ENCODE assay signal across 13 mouse cellular contexts in the genomic region with DNA sequence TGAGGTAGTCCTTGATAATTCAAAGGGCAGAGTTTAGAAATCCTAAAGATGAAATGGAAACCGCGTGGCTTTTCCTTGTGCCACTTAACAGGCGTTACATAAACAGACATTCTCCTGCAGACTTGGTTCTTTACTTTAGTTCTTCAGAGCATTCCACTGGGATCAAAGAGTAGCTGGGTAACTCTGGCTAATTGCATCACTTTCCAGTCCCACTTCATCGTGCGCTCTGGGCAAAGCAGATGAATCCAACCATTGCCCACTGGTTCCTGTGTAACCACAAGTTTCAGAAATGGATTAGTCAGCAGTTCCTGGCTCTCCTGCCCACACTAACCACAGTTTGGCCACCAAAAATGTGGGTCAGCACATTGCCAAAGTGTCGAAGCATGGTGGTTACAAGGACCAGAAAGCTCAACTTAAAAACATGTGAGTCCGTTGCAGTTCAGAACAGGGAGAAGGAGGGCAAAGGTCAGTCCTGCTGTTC. TPM values are rescaled to one million over a fixed set of nuclear protein-coding genes. Genes with fewer than 3 reads are reported as not detected.
DNase-seq lines count a peak whose midpoint lies in the region; ATAC-seq and TF ChIP-seq lines count a peak whose summit lies in the region.
"Had no signal": no experiment of that assay in that cellular context is flagged by ENCODE, and none has a peak within 500 bp of the region (broad histone marks: within the 10 kb centered on the region; RNA-seq: fewer than 3 reads in every experiment).

No protein-coding gene starts in this region.

- no peak overlapping the region for H3K4me2 ChIP-seq in heart, embryonic 12.5 days
- no peak overlapping the region for H3K4me2 ChIP-seq in lung, postnatal 0 days (replicated peaks; ENCODE audit: low read depth, low read length)
- no peak overlapping the region for H3K4me2 ChIP-seq in hindbrain, embryonic 13.5 days
- H3K4me2 ChIP-seq: hindbrain, embryonic 14.5 days; limb, embryonic 15.5 days; midbrain, embryonic 12.5 days had no signal

- no peak for TF ChIP-seq EP300 in lung, postnatal 0 days (IDR thresholded peaks at IDR 0.05)

- no peak overlapping the region for H3K27ac ChIP-seq in heart, embryonic 12.5 days (ENCODE audit: poor library complexity, severe bottlenecking)
- peak overlapping the region; percentile 68 for H3K27ac ChIP-seq in brown adipose tissue, adult 24 weeks (replicated peaks; ENCODE audit: low read depth, low read length)
- no peak overlapping the region for H3K27ac ChIP-seq in lung, postnatal 0 days (ENCODE audit: low read length)
- H3K27ac ChIP-seq in limb, embryonic 10.5 days, result no peak overlapping the region
- H3K27ac ChIP-seq in hindbrain, embryonic 13.5 days, result no peak overlapping the region
- H3K27ac ChIP-seq: hindbrain, embryonic 14.5 days; limb, embryonic 15.5 days; midbrain, embryonic 12.5 days had no signal

- no peak for TF ChIP-seq CTCF in lung, postnatal 0 days (IDR thresholded peaks at IDR 0.05)

- no peak overlapping the region for H3K9ac ChIP-seq in heart, embryonic 12.5 days
- no peak overlapping the region for H3K9ac ChIP-seq in lung, postnatal 0 days (replicated peaks; ENCODE audit: low read depth)
- no peak overlapping the region for H3K9ac ChIP-seq in hindbrain, embryonic 13.5 days
- H3K9ac ChIP-seq: hindbrain, embryonic 14.5 days; limb, embryonic 15.5 days; midbrain, embryonic 12.5 days had no signal

- no peaks in the 10 kb centered on the region for H3K27me3 ChIP-seq in heart, embryonic 12.5 days (replicated peaks)
- H3K27me3 ChIP-seq in lung, postnatal 0 days (replicated peaks; ENCODE audit: insufficient read depth, low read length), result no peaks in the 10 kb centered on the region
- peaks cover 49% of the 10 kb centered on the region for H3K27me3 ChIP-seq in limb, embryonic 10.5 days (ENCODE audit: low read depth, poor library complexity, severe bottlenecking)
- peaks cover 20% of the 10 kb centered on the region for H3K27me3 ChIP-seq in hindbrain, embryonic 13.5 days
- H3K27me3 ChIP-seq: limb, embryonic 15.5 days had no signal

- no peaks in the 10 kb centered on the region for H3K36me3 ChIP-seq in heart, embryonic 12.5 days
- H3K36me3 ChIP-seq in lung, postnatal 0 days (ENCODE audit: insufficient read depth, low read length), result no peaks in the 10 kb centered on the region
- H3K36me3 ChIP-seq in limb, embryonic 10.5 days, result no peaks in the 10 kb centered on the region
- H3K36me3 ChIP-seq in hindbrain, embryonic 13.5 days, result no peaks in the 10 kb centered on the region
- H3K36me3 ChIP-seq: limb, embryonic 15.5 days; midbrain, embryonic 12.5 days had no signal

- DNase-seq in heart, adult 9 months (ENCODE audit: low spot score in 2 of 2), result peak; percentile 11 to 18
- peak; percentile 53 for DNase-seq in NIH3T3 (ENCODE audit: low read depth)
- DNase-seq in lung, postnatal 0 days (ENCODE audit: low spot score), result peak; percentile 63
- DNase-seq in limb, embryonic 10.5 days (ENCODE audit: low spot score), result no peak
- no peak for DNase-seq in urinary bladder, adult 18-20 months (ENCODE audit: low spot score in 2 of 2)
- DNase-seq: cerebellum, adult 18-20 months had no signal

- 65% methylated on average over 7 of the region's 7 CpGs for WGBS in heart, embryonic 12.5 days
- 43% methylated on average over 7 of the region's 7 CpGs for WGBS in lung, postnatal 0 days
- WGBS in limb, embryonic 10.5 days, result 59% methylated on average over 7 of the region's 7 CpGs
- 64% methylated on average over 7 of the region's 7 CpGs for WGBS in hindbrain, embryonic 13.5 days

- H3K4me1 ChIP-seq in heart, embryonic 12.5 days (replicated peaks), result no peaks in the 10 kb centered on the region
- no peaks in the 10 kb centered on the region for H3K4me1 ChIP-seq in brown adipose tissue, adult 24 weeks (ENCODE audit: control insufficient read depth, insufficient read depth, insufficient read length, low read length)
- H3K4me1 ChIP-seq in lung, postnatal 0 days (ENCODE audit: insufficient read depth, low read depth, low read length), result no peaks in the 10 kb centered on the region
- no peaks in the 10 kb centered on the region for H3K4me1 ChIP-seq in limb, embryonic 10.5 days
- no peaks in the 10 kb centered on the region for H3K4me1 ChIP-seq in hindbrain, embryonic 13.5 days (replicated peaks)
- H3K4me1 ChIP-seq: limb, embryonic 15.5 days had no signal

- H3K4me3 ChIP-seq in heart, embryonic 12.5 days, result no peak overlapping the region
- no peak overlapping the region for H3K4me3 ChIP-seq in brown adipose tissue, adult 24 weeks (ENCODE audit: insufficient read depth, low read depth, low read length)
- no peak overlapping the region for H3K4me3 ChIP-seq in lung, postnatal 0 days (ENCODE audit: low read depth, low read length)
- no peak overlapping the region for H3K4me3 ChIP-seq in limb, embryonic 10.5 days
- H3K4me3 ChIP-seq in hindbrain, embryonic 13.5 days, result no peak overlapping the region
- H3K4me3 ChIP-seq: limb, embryonic 15.5 days; midbrain, embryonic 12.5 days had no signal

- H3K9me3 ChIP-seq in heart, embryonic 12.5 days (replicated peaks), result no peaks in the 10 kb centered on the region
- H3K9me3 ChIP-seq in lung, postnatal 0 days (ENCODE audit: low read length), result no peaks in the 10 kb centered on the region
- no peaks in the 10 kb centered on the region for H3K9me3 ChIP-seq in limb, embryonic 10.5 days (replicated peaks)
- no peaks in the 10 kb centered on the region for H3K9me3 ChIP-seq in hindbrain, embryonic 13.5 days
- H3K9me3 ChIP-seq: limb, embryonic 15.5 days; midbrain, embryonic 12.5 days had no signal

- ATAC-seq in heart, embryonic 12.5 days (ENCODE audit: insufficient number of reproducible peaks, low FRiP score), result no peak
- ATAC-seq in lung, postnatal 0 days, result peak; percentile 65
- no peak for ATAC-seq in hindbrain, embryonic 13.5 days (ENCODE audit: low FRiP score)

RNA-seq across cellular contexts. Expression of a gene that starts 15.4 kb away (rescaled TPM):
- 0.21 and 0.46 TPM in 2 replicates for polyA plus RNA-seq in heart, embryonic 12.5 days (2016; fragmentation: Nextera tagmentation; extraction: Ambion mirVana)
- not detected in 2 replicates for polyA plus RNA-seq in brown adipose tissue, adult 24 weeks (2012; ENCODE audit: insufficient read depth, insufficient read length, missing spikeins)
- polyA plus RNA-seq in lung, postnatal 0 days (2015; fragmentation: Nextera tagmentation; extraction: Ambion mirVana), result not detected in 2 replicates
- not detected in 2 replicates for polyA plus RNA-seq in limb, embryonic 10.5 days (2016; fragmentation: Nextera tagmentation; extraction: Ambion mirVana)
- not detected in 2 replicates for polyA plus RNA-seq in hindbrain, embryonic 13.5 days (2015; fragmentation: Nextera tagmentation; extraction: Ambion mirVana)
- polyA plus RNA-seq: hindbrain, embryonic 14.5 days; midbrain, embryonic 12.5 days; small intestine, adult 2 months had no signal

Comparison
In these comparisons a context has a peak if more than half of its experiments do, and no peak if none do; other contexts are left out.
1. DNase-seq: peak in heart, adult 9 months (2 of 2), NIH3T3 (single experiment) and lung, postnatal 0 days (single experiment); none in limb, embryonic 10.5 days (single experiment) and urinary bladder, adult 18-20 months (0 of 2).